Mouse (Mus musculus) ES-Bruce4 (cell line): ENCODE measurements at regions not wholly inside any gene's neighbourhood (a gene's known extent, or its start where the extent isn't known, plus 50 kb on each side); places are given as distances from the start of the nearest gene placed in this dataset.

Experiments used
- H3K27ac ChIP-seq: 2 replicates; pipeline ENCODE4 v1.5.1; 2012; ENCODE audit warnings: low read length, inconsistent platforms; ENCODE audit not compliant: insufficient read depth
- H3K27me3 ChIP-seq: 2 replicates; pipeline ENCODE4 v1.6.1; 2012; ENCODE audit warnings: mild to moderate bottlenecking, low read length, inconsistent platforms; ENCODE audit not compliant: control insufficient read depth, poor library complexity, insufficient read depth, severe bottlenecking
- H3K36me3 ChIP-seq: 2 replicates; pipeline ENCODE4 v1.6.1; 2012; ENCODE audit warnings: inconsistent platforms, mild to moderate bottlenecking, low read length, moderate library complexity; ENCODE audit not compliant: control insufficient read depth, poor library complexity, insufficient read depth, severe bottlenecking
- H3K4me1 ChIP-seq: one replicate; pipeline ENCODE4 v1.8.1; 2011; ENCODE audit warnings: low read length; ENCODE audit not compliant: control insufficient read depth, insufficient read depth
- H3K4me3 ChIP-seq: 2 replicates; pipeline ENCODE4 v1.5.1; 2011; ENCODE audit warnings: low read depth, mild to moderate bottlenecking, low read length
- H3K9ac ChIP-seq: 2 replicates; pipeline ENCODE4 v1.6.1; 2012; ENCODE audit warnings: low read depth, mild to moderate bottlenecking, inconsistent platforms; ENCODE audit not compliant: poor library complexity, severe bottlenecking
- H3K9me3 ChIP-seq: replicated peaks from 2 replicates; pipeline ENCODE4 v1.6.1; 2012; ENCODE audit warnings: mild to moderate bottlenecking, low read length, inconsistent platforms; ENCODE audit not compliant: control insufficient read depth, poor library complexity, insufficient read depth, severe bottlenecking
- CTCF ChIP-seq: IDR thresholded peaks from one replicate; pipeline ENCODE4 v1.8.1; 2011; ENCODE audit warnings: low read depth, low read length
- EP300 ChIP-seq: IDR thresholded peaks from 2 replicates; pipeline ENCODE4 v1.6.1; 2011; ENCODE audit warnings: low read depth, low read length; ENCODE audit not compliant: insufficient read depth
- POLR2A ChIP-seq: IDR thresholded peaks from one replicate; pipeline ENCODE4 v1.8.1; 2011; ENCODE audit warnings: low read length; ENCODE audit not compliant: insufficient read depth

DNA sequence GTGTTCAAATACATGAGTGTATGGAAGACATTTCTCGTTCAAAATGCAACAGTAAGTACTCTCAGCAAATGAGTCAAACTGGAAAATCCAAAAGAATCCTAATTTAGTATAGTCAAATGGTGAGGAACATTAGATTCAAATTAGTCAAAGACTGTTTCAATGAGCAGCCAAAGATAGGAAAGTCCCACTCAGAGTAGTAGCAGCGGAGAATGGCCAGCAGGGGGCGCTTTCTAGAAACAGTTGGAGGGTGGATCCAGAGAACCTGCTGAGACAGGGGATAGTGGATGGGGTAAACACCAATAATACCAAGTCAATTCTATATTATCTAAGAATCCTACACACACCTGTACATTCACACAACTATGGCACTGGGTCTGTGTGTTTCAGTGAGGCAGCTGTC lies 417.9 kb upstream of the Gm5415 start:
- no peaks in the 10 kb centered on the region for H3K9me3 ChIP-seq
- no peak overlapping the region for H3K27ac ChIP-seq
- H3K36me3 ChIP-seq: no peaks in the 10 kb centered on the region
- H3K4me3 ChIP-seq: no peak overlapping the region
- no peaks in the 10 kb centered on the region for H3K4me1 ChIP-seq
- TF ChIP-seq POLR2A: no peak
- peak; percentile 40 for TF ChIP-seq CTCF
- no peak for TF ChIP-seq EP300
- no peak overlapping the region for H3K9ac ChIP-seq
- no peaks in the 10 kb centered on the region for H3K27me3 ChIP-seq

- H3K27me3 ChIP-seq: no peaks in the 10 kb centered on the region
- H3K36me3 ChIP-seq: no peaks in the 10 kb centered on the region
- TF ChIP-seq CTCF (no peak), EP300 (no peak), POLR2A (no peak)
- H3K27ac ChIP-seq: no peak overlapping the region
- H3K4me1 ChIP-seq: no peaks in the 10 kb centered on the region
- no peak overlapping the region for H3K4me3 ChIP-seq
- no peaks in the 10 kb centered on the region for H3K9me3 ChIP-seq
- H3K9ac ChIP-seq: no peak overlapping the region
Observed at GRCm38 (mm10) chr1:32959316-32959715, 412.2 kb upstream of the Gm5415 start.

DNA sequence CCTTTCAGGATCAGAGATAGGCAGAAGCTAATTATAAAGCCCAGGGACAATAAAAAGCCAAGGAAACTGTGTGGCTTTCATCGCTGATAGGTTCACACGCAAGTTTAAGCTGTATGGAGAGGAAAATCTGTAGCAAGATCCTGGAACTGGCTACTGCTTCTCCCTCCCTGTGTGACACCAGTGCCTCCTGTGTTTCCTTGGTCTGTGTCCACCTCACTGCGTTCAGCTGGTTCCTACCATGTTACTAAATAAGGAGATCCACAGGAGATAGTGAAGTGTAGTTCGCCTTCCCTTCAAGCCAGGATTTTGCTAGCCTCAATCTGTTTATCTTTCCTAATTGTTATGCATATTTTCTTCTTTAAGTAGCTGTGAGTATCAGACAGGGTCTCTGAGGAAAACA lies 399.2 kb upstream of the Gm5415 start:
- H3K9ac ChIP-seq: no peak overlapping the region
- H3K4me3 ChIP-seq: no peak overlapping the region
- no peaks in the 10 kb centered on the region for H3K9me3 ChIP-seq
- TF ChIP-seq EP300 (no peak), POLR2A (no peak), CTCF (no peak)
- H3K27me3 ChIP-seq: no peaks in the 10 kb centered on the region
- no peak overlapping the region for H3K27ac ChIP-seq
- no peaks in the 10 kb centered on the region for H3K36me3 ChIP-seq
- no peaks in the 10 kb centered on the region for H3K4me1 ChIP-seq

DNA sequence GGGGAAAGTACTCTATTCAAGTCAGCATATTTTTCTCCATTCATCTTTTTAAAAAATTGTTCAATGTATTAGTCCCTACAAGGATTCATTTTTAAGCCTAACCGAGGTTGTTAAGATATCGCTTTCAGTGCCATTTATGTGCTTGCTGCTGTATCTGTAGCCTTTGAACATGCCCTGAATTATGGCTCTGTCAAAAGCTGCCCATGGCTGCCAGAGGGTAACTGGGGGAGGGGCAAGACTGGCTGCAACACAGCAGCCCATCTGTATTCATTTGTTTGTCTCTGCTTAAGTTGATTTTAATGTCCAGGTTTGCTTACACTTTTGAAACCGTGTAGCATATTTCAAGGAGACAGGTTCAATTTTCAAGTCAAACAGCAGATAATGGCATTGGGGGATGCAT lies 383.3 kb upstream of the Gm5415 start:
- no peaks in the 10 kb centered on the region for H3K9me3 ChIP-seq
- H3K4me1 ChIP-seq: no peaks in the 10 kb centered on the region
- no peaks in the 10 kb centered on the region for H3K27me3 ChIP-seq
- no peak overlapping the region for H3K9ac ChIP-seq
- TF ChIP-seq EP300 (no peak), POLR2A (no peak), CTCF (no peak)
- no peak overlapping the region for H3K4me3 ChIP-seq
- no peaks in the 10 kb centered on the region for H3K36me3 ChIP-seq
- H3K27ac ChIP-seq: no peak overlapping the region

DNA sequence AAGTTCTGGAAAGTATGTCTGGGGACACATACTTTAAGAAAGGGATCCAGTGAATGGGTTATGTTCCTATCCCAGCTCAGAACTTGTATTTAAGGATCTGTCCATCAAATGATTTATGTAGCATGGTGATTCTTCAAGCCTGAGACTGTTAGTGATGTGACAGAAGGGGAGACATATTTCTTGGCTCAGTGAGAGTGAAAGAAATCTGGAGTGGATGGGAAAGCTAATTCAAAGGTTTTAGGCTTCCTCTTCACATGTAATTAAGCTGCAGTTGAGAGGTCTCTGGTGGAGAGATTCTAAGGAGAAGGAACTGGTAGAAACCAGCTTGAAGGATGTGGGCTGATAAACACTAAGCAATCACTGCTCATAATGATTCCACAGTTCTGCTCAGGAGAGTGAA lies 355.3 kb upstream of the Gm5415 start:
- Histone ChIP-seq H3K9ac (no peak overlapping the region), H3K27ac (no peak overlapping the region), H3K36me3 (no peaks in the 10 kb centered on the region), H3K4me1 (no peaks in the 10 kb centered on the region), H3K4me3 (no peak overlapping the region), H3K9me3 (no peaks in the 10 kb centered on the region), H3K27me3 (no peaks in the 10 kb centered on the region)
- TF ChIP-seq EP300: no peak
- TF ChIP-seq POLR2A: no peak
- no peak for TF ChIP-seq CTCF

- Histone ChIP-seq H3K27me3 (no peaks in the 10 kb centered on the region), H3K36me3 (no peaks in the 10 kb centered on the region), H3K27ac (no peak overlapping the region), H3K4me3 (no peak overlapping the region), H3K9ac (no peak overlapping the region), H3K9me3 (no peaks in the 10 kb centered on the region), H3K4me1 (no peaks in the 10 kb centered on the region)
- TF ChIP-seq CTCF: no peak
- TF ChIP-seq EP300: no peak
- TF ChIP-seq POLR2A: no peak
Observed at GRCm38 (mm10) chr1:32887728-32888127, 340.6 kb upstream of the Gm5415 start.
